Mouse (Mus musculus): Measurements from ENCODE around the gene Psmb3.
"Not testable (repeated sequence)": the region's sequence is repeated elsewhere in the genome, so short reads cannot be mapped to it uniquely, and the experiment has no call there.

The Psmb3 gene

GRCm38 (mm10) chr11:97694921-97695711, 8.1 kb upstream of the Psmb3 start:
- DNase-seq (ENCODE audit: low read depth, low spot score), result peak; percentile 75

- peak; percentile 49 for DNase-seq (ENCODE audit: low read depth, low spot score)
Observed at GRCm38 (mm10) chr11:97695712-97696401, 7.3 kb upstream of the Psmb3 start.

- no peak for DNase-seq (ENCODE audit: low read depth, low spot score)
Observed at GRCm38 (mm10) chr11:97696669-97697068, 6.5 kb upstream of the Psmb3 start.

- DNase-seq (ENCODE audit: low read depth, low spot score), result no peak
Observed at GRCm38 (mm10) chr11:97697199-97697890, 5.9 kb upstream of the Psmb3 start.

GRCm38 (mm10) chr11:97697891-97698529, 5.2 kb upstream of the Psmb3 start:
- no peak for DNase-seq (ENCODE audit: low read depth, low spot score)

GRCm38 (mm10) chr11:97698741-97699611, 4.2 kb upstream of the Psmb3 start:
- peak; percentile 73 for DNase-seq (ENCODE audit: low read depth, low spot score)

GRCm38 (mm10) chr11:97699626-97700002, 3.6 kb upstream of the Psmb3 start:
- peak; percentile 97 for DNase-seq (ENCODE audit: low read depth, low spot score)

GRCm38 (mm10) chr11:97700003-97700745, 3.0 kb upstream of the Psmb3 start, which contains the start of gene Pcgf2:
Pcgf2 (minus strand) TSS chr11:97700497.
- DNase-seq (ENCODE audit: low read depth, low spot score), result peak; percentile 84

GRCm38 (mm10) chr11:97700746-97701580, 2.2 kb upstream of the Psmb3 start:
- no peak for DNase-seq (ENCODE audit: low read depth, low spot score)

- DNase-seq (ENCODE audit: low read depth, low spot score), result no peak
Observed at GRCm38 (mm10) chr11:97701581-97702392, 1.4 kb upstream of the Psmb3 start.

GRCm38 (mm10) chr11:97702393-97702745, 830 bp upstream of the Psmb3 start:
- DNase-seq (ENCODE audit: low read depth, low spot score), result peak; percentile 95

GRCm38 (mm10) chr11:97710067-97710466, 6.9 kb downstream of the Psmb3 start:
- DNase-seq (ENCODE audit: low read depth, low spot score), result not testable (repeated sequence)

- no peak for DNase-seq (ENCODE audit: low read depth, low spot score)
Observed at GRCm38 (mm10) chr11:97711200-97711900, 8.2 kb downstream of the Psmb3 start.

GRCm38 (mm10) chr11:97712286-97712685, 9.1 kb downstream of the Psmb3 start:
- DNase-seq (ENCODE audit: low read depth, low spot score), result no peak

GRCm38 (mm10) chr11:97713896-97714295, 10.7 kb downstream of the Psmb3 start:
- DNase-seq (ENCODE audit: low read depth, low spot score), result peak; percentile 56

GRCm38 (mm10) chr11:97714356-97714755, 11.2 kb downstream of the Psmb3 start:
- DNase-seq (ENCODE audit: low read depth, low spot score), result no peak

- no peak for DNase-seq (ENCODE audit: low read depth, low spot score)
Observed at GRCm38 (mm10) chr11:97714784-97715760, 11.9 kb downstream of the Psmb3 start.

All from brain, adult 2 months (tissue).